Mouse (Mus musculus) spleen, adult 18-20 months (tissue): ENCODE measurements around the gene Abcc4.

ENCODE experiments used
- DNase-seq, 2 experiments: peaks; one replicate each; pipeline ENCODE4 v3.0.0; 2022; ENCODE audit warnings: mixed read lengths in 2 of 2

Abcc4 gene

DNA sequence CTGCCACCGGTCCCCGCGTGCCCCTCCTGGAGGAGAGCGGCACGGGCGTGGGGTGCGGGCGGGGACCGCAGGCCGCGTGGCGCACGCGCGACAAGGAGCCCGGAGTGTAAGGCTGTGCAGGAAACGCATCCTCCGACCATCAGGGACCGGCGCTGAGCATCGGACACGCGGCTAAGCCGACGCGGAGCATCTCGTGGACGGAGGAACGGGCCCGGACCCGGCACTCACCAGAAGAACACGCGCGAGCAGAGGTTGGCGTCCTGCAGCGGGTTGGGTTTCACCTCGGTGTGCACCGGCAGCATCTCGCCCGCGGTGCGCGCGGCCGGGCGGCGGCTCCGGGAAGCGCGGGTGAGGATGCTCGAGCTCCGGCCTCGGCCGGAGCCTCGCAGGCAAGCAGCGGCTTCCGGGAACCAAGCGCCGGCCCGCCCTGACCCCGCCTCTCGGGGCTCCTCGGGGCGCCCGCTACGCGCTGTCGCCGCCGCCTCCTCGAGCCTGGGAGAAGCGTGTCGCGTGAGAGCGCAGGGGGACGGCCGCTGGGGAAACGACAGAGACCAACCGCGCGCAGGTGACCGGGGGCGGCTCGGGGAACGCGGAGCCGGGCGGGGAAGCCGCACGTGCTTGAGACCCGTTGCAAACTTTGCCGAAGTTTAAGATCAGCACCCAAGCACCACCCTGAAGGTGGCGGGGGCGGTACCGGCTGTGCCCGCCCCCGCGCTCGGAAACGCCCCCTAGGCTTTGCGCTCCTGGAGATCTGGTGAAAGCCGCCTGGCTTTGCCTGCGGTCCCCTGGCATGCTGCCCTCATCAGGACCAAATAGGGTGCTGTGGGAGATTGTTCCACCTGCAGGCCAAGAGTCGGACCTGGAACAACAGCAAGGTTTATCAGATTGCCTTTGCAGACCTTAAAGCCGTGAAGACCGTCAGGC is at the start of gene Abcc4:
Gene Abcc4 (minus strand): TSS at position 412 of the 924 bp plus-strand sequence.
- DNase-seq, result peak; percentile 74 to 83

DNA sequence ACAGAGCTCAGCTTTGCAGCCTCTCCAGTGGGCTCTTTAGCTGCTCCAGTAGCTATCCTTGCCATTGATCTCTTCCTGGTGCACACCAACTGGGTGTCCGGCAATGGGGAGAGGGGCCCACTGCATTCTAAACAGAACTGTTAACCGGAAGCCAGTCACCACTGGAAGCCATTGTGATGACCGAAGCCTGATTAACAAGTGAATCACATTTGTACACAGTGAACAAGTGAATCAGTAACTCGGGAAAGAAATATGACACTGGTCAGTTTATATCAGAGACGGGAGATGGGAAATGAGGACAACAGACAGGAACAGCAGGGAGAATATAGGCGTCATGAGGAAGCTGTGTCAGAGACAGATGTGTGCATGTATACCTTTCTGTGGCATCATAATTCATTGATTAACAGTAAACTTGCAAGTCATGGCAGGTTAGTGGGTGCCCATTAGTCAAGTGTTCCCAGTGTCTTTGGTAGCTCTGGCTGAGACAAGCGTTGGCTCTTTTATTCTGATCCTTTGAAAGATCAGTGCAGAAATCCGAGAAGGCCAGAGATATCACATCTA is 45.3 kb upstream of the Abcc4 start:
- no peak for DNase-seq

DNA sequence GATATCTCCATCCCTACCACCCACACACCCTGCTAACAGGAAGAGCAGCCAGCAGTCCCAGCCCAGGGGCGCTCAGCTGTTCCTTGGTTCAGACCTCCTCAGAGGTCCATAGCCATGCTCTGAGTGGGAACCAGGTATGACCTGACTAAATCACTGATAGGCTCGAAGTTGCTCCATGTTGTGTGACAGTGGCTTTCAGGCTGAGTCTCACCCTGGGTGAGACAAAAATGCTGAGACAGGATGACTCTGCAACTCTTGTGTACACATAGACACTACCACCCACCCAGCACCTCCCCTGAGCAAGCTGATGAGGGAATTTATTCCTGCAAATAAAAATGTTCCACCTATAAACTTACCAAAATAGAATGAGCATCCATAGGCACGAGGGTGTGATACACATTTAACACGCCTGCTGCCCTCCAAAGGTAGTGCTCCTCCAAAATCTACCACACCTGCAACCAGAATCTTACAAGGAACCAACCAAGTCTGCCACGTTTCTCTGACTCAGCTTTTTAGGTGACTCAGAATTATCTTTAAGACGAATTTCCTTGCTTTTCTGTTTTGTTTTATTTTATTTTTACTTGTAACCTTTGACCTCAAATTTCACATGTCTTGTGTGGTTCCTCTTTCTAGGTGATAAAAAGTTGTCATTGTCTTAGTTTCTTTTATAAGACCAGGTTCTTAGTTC is 44.6 kb upstream of the Abcc4 start:
- no peak for DNase-seq

- DNase-seq, result no peak
Observed at GRCm38 (mm10) chr14:118749715-118750114, 43.7 kb upstream of the Abcc4 start.

GRCm38 (mm10) chr14:118749068-118749467 is 43.0 kb upstream of the Abcc4 start:
- DNase-seq, result no peak

DNA sequence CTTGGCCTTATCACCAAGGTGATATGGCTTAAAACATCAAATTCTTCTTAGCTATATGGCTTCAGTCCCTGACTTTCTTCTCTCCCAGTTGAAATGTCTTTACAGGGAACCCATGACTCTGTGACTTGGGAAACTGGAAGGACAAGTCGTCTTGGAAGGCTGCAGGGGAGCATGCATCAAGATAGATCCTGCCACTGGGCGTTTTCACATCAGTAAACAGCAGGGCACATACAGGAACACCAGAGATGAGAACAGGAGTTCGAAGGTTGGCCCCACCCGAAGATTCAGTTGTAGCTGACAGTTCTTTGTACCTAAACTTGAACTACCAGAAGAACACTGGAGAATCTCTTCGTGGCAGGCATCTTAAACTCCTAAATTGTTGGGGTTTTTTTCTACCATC is 36.8 kb upstream of the Abcc4 start:
- DNase-seq, result no peak

DNA sequence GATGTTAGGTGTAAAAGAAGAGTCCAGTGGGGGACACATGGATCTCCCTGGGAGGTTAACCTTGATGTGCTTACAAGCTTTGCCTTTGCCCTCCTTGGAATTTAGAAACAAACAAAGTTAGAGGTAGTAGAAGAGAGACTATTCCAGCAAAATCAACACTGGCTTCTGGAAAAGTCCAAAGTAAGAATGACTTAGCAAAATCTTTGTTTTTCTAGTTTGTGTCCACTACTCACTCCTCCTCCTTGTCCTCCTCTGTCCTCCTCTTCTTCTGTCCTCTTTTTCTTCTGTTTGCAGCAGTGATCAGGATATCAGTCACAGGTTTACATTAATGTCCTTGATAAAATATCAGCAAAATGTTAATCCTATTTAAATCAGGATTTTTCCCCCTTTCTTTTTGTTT is 35.8 kb upstream of the Abcc4 start:
- DNase-seq, result no peak

- DNase-seq, result no peak
Observed at GRCm38 (mm10) chr14:118737251-118737888, 31.4 kb upstream of the Abcc4 start.

DNA sequence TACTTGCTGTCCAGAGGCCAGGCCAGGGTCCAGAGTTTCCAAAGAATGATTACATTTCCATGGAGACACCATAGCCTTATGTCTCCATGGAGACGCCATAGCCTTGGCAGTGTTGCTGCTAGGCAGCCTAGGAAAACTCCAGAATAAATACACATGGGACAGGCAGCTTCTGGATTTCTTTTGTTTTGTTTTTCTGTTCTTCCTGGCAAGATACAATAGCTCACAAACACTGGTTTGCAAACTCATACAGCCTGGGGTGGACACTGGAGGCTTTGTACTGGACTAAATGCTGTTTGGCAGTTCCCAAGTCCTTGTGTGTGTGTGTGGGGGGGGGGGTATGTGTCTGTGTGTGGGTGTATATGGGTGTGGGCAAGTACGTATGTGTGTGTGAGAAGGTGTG is 29.1 kb upstream of the Abcc4 start:
- no peak for DNase-seq

DNA sequence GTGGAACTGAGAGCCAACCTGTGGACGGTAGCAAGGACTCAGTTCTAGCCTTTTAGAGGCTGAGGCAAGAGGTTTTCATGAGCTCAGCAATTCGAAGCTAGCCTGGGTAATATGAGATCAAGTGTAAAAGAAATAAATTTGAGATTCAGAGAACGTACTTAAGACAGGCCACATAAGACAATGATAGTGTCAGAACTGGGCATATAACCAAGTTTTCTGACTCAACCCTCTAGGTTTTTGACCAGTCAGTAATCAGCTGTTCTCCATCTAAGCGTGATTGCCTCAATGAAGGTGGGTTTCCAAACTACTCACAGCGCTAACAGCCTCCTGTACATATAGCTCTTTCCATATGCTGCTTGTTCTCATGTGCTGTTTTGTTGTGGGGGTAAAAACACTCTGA is 27.1 kb upstream of the Abcc4 start:
- DNase-seq, result no peak

DNA sequence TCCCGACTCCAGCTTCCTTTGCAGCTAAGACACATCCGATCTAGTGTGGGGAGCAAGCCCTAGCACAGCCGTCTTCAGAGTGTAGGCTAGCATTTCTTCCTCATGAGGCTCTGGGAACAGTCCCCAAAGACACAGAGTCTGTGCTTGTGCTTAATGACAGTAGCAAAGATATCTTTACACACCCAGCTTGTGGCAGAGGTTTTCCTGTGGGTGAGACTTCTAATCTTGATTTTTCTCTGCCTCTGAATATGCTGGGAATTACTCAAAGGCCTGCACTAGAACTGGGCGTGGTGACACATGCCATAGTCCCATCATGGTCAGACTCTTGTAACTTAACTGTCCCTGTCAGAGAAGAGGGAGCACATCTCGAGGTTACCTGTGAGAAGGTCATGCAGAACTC is 24.6 kb upstream of the Abcc4 start:
- no peak for DNase-seq

- DNase-seq, result no peak
Observed at GRCm38 (mm10) chr14:118725467-118725866, 19.4 kb upstream of the Abcc4 start.

DNA sequence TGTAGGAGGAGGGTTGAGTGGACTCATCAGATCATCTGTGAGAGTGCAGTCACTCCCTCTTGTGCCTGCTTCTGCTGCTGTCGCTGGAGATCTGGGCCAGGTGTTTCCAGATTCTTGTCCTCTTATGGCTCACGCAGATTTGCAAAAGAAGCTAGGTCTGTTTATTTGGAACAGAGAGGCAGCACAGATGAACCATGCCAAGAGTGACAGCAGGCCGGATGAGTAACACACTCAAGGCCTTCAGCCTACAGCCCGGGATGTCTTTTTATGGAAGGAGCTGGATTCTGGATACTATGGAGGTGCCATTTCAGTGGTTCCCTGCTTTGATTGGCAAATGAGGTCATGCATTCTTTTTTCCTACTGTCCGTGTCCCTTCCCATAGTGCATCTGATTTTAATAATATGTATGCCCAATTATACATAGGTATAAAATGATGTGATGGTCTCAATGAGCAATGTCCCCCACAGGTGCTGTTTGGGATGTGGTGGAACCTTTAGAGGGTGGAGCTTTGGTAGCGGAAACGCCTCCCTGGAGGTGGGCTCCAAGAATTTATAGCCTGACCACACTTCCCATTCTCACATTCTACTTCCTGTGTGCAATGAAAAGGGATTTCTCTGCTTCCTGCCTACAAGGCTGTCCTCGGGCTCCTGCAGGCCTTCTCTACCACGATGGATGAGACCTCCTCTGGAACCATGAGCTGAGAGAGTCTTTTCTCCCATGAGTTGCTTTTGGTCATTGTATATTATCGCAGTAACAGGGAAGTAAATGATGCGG is 18.1 kb upstream of the Abcc4 start:
- DNase-seq, result no peak

DNA sequence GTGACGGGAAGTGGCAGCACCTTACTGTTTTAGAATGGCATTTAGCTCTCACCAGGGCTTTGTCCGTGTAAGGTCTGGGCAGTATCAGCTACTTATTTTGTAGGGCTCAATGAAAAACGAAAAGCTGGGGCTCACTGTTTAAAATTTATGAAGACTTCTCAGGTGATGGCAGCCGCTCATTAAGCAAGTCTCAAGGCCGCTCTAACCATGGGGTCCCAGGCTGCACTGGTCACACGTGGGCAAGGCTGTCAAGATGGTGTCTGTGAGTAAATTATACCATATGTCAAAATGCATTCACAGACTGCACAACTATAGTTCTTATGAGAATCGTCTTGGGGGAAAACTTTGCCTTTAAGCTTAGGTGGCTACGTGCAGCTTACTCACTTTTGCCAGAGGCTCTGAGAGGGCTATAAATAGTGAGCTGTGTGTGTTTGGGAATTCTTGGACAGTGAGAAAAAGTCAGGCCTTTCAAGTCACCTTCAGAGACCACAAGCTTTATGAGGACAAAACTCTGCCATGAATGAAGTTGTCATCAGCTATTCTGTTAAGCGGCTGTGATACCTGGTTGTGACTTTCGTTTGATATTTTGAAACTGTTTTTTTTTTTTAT is 13.7 kb upstream of the Abcc4 start:
- no peak for DNase-seq

DNA sequence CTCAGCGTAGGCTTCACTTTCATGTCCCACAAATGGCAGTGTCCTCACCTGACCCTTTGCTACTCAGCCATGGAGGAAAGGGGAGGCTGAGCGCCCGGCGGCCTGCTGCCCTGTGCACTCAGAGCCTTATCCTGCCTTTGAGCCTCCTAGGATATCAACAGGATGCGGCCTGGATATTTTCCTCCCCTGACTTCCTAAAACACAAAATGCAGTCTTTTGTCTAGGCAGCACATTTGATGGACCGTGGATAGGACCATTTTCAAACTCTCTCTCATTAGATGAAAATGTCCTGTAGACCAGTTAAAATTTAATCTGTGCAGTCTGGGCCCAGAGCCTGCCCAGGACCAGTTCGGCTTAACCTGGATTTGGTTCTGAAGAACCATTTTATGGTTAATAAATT is 12.6 kb upstream of the Abcc4 start:
- no peak for DNase-seq

GRCm38 (mm10) chr14:118716372-118717312 is 10.6 kb upstream of the Abcc4 start:
- no peak for DNase-seq

DNA sequence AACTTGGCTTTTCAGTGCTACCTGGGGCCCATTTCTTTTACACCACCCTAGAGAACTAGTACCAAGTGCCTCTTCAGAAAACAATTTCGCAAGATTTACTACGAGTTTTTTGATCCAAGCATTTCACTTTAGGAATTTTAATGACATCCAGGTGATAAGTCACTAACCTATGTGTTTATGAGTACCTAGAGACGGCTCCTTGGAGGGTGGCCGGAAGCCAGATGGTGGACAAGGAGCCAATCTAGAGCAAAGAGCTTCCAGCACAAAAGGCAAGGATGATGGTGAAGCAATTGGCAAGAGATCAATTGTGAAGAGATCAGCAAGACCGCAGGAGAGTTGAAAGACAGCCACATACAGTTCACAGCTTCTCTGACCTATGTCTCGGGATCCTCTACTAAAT is 8.7 kb upstream of the Abcc4 start:
- no peak for DNase-seq

DNA sequence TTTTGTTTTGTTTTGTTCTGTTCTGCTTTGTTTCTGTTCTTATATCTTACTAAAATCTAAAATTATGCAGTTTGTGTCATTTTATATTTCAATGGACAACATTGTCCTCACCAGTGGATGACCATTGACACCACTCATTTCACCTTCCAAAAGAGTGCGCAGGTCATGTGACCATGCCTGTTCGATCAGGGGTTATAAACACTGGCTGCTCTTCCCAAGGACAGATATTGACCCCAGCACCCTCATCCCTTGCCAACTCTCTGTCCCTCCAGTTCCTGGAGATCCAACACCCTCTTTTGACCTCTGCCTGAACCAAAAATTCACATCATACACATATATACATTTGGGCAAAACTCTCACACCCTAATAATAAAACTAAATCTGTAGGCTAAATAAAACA is 8.3 kb upstream of the Abcc4 start:
- no peak for DNase-seq

GRCm38 (mm10) chr14:118713869-118714268 is 7.8 kb upstream of the Abcc4 start:
- DNase-seq, result no peak

- no peak for DNase-seq
Observed at GRCm38 (mm10) chr14:118713408-118713807, 7.4 kb upstream of the Abcc4 start.

- no peak for DNase-seq
Observed at GRCm38 (mm10) chr14:118712889-118713288, 6.9 kb upstream of the Abcc4 start.
